Mouse (Mus musculus): Measurements from ENCODE around the gene Maml2. TPM values are rescaled to one million over a fixed set of nuclear protein-coding genes. Genes with fewer than 3 reads are reported as not detected.

The Maml2 gene
- total RNA-seq, 1 experiment from 2014 or later: 4.8 TPM

GRCm38 (mm10) chr9:13621941-13622340 is 324.2 kb downstream of the Maml2 start:
- no peak for ATAC-seq (replicated peaks; ENCODE audit: insufficient number of reproducible peaks, low FRiP score, low TSS enrichment, poor library complexity, severe bottlenecking)

- ATAC-seq (replicated peaks; ENCODE audit: insufficient number of reproducible peaks, low FRiP score, low TSS enrichment, poor library complexity, severe bottlenecking): no peak
These were observed 324.7 kb downstream of the Maml2 start for GRCm38 (mm10) chr9:13622426-13622825.

GRCm38 (mm10) chr9:13623892-13624422 is 326.2 kb downstream of the Maml2 start:
- no peak for ATAC-seq (replicated peaks; ENCODE audit: insufficient number of reproducible peaks, low FRiP score, low TSS enrichment, poor library complexity, severe bottlenecking)

GRCm38 (mm10) chr9:13624780-13625179 is 327.0 kb downstream of the Maml2 start:
- ATAC-seq (replicated peaks; ENCODE audit: insufficient number of reproducible peaks, low FRiP score, low TSS enrichment, poor library complexity, severe bottlenecking): no peak

- ATAC-seq (replicated peaks; ENCODE audit: insufficient number of reproducible peaks, low FRiP score, low TSS enrichment, poor library complexity, severe bottlenecking): no peak
These were observed 327.5 kb downstream of the Maml2 start for GRCm38 (mm10) chr9:13625215-13625614.

- no peak for ATAC-seq (replicated peaks; ENCODE audit: insufficient number of reproducible peaks, low FRiP score, low TSS enrichment, poor library complexity, severe bottlenecking)
These were observed 328.7 kb downstream of the Maml2 start for GRCm38 (mm10) chr9:13626480-13626879.

- ATAC-seq (replicated peaks; ENCODE audit: insufficient number of reproducible peaks, low FRiP score, low TSS enrichment, poor library complexity, severe bottlenecking): no peak
These were observed 335.6 kb downstream of the Maml2 start for GRCm38 (mm10) chr9:13633371-13633770.

GRCm38 (mm10) chr9:13639655-13640054 is 341.9 kb downstream of the Maml2 start:
- ATAC-seq (replicated peaks; ENCODE audit: insufficient number of reproducible peaks, low FRiP score, low TSS enrichment, poor library complexity, severe bottlenecking): no peak

GRCm38 (mm10) chr9:13645153-13645552 is 347.4 kb downstream of the Maml2 start:
- ATAC-seq (replicated peaks; ENCODE audit: insufficient number of reproducible peaks, low FRiP score, low TSS enrichment, poor library complexity, severe bottlenecking): no peak

- no peak for ATAC-seq (replicated peaks; ENCODE audit: insufficient number of reproducible peaks, low FRiP score, low TSS enrichment, poor library complexity, severe bottlenecking)
These were observed 353.3 kb downstream of the Maml2 start for GRCm38 (mm10) chr9:13651065-13651464.

- no peak for ATAC-seq (replicated peaks; ENCODE audit: insufficient number of reproducible peaks, low FRiP score, low TSS enrichment, poor library complexity, severe bottlenecking)
These were observed 354.1 kb downstream of the Maml2 start for GRCm38 (mm10) chr9:13651828-13652227.

GRCm38 (mm10) chr9:13652389-13652877 is 354.7 kb downstream of the Maml2 start:
- no peak for ATAC-seq (replicated peaks; ENCODE audit: insufficient number of reproducible peaks, low FRiP score, low TSS enrichment, poor library complexity, severe bottlenecking)

- ATAC-seq (replicated peaks; ENCODE audit: insufficient number of reproducible peaks, low FRiP score, low TSS enrichment, poor library complexity, severe bottlenecking): no peak
These were observed 355.2 kb downstream of the Maml2 start for GRCm38 (mm10) chr9:13652917-13653316.

- ATAC-seq (replicated peaks; ENCODE audit: insufficient number of reproducible peaks, low FRiP score, low TSS enrichment, poor library complexity, severe bottlenecking): no peak
These were observed 364.2 kb downstream of the Maml2 start for GRCm38 (mm10) chr9:13661768-13662623.

GRCm38 (mm10) chr9:13665487-13665969 is 367.8 kb downstream of the Maml2 start:
- ATAC-seq (replicated peaks; ENCODE audit: insufficient number of reproducible peaks, low FRiP score, low TSS enrichment, poor library complexity, severe bottlenecking): no peak

GRCm38 (mm10) chr9:13667955-13668354 is 370.2 kb downstream of the Maml2 start:
- no peak for ATAC-seq (replicated peaks; ENCODE audit: insufficient number of reproducible peaks, low FRiP score, low TSS enrichment, poor library complexity, severe bottlenecking)

- ATAC-seq (replicated peaks; ENCODE audit: insufficient number of reproducible peaks, low FRiP score, low TSS enrichment, poor library complexity, severe bottlenecking): no peak
These were observed 371.0 kb downstream of the Maml2 start for GRCm38 (mm10) chr9:13668742-13669141.

- ATAC-seq (replicated peaks; ENCODE audit: insufficient number of reproducible peaks, low FRiP score, low TSS enrichment, poor library complexity, severe bottlenecking): no peak
These were observed 373.5 kb downstream of the Maml2 start for GRCm38 (mm10) chr9:13671125-13671769.

- no peak for ATAC-seq (replicated peaks; ENCODE audit: insufficient number of reproducible peaks, low FRiP score, low TSS enrichment, poor library complexity, severe bottlenecking)
These were observed 375.5 kb downstream of the Maml2 start for GRCm38 (mm10) chr9:13673304-13673703.
